Mouse (Mus musculus): ENCODE data around the gene Gm11232. TPM values are rescaled to one million over a fixed set of nuclear protein-coding genes. Genes with fewer than 3 reads are reported as not detected.
A peak's percentile ranks its signal among the peaks of the same experiment; 100 is the strongest.

Gene Gm11232
- 0.16 TPM in 1 of 2 replicates, not detected in the other for polyA plus RNA-seq (2015; fragmentation: Nextera tagmentation; extraction: Ambion mirVana)

DNA sequence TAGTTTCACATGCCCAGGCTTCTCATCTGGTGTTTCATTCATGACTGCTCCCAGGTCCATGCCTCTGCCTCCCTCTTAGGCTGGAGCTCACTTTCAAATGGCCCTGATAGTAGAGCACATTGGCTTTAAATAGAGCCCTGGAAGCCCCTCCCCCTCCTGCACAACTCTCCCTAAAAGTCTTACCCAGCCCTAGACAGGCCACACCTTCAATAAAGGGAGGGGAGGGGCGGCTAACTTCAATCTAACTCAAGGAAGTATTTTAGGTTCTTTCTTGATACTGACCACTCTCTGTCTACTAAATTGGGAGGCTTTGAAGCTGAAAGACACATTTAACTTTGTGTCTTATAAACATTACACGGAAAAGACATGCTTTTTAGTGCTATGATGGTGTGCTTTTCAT lies at the start of gene Gm11232:
Gene Gm11232 (minus strand): TSS at position 101 of the 400 bp plus-strand sequence.
- no peak within 1 kb of the TSS for H3K4me3 ChIP-seq
- 0 out of 2 replicates have a peak, but pooled peaks cover 3% of the 10 kb centered on the region for H3K27me3 ChIP-seq
- no peak within 1 kb of the TSS for H3K4me2 ChIP-seq
- ATAC-seq (ENCODE audit: low FRiP score), result no peak
- H3K27ac ChIP-seq, result no peak within 1 kb of the TSS
- 79% methylated on average over 2 of the region's 2 CpGs for WGBS
- H3K4me1 ChIP-seq (replicated peaks), result no peaks in the 10 kb centered on the region
- H3K9me3 ChIP-seq, result no peaks in the 10 kb centered on the region
- no peak within 1 kb of the TSS for H3K9ac ChIP-seq
- H3K36me3 ChIP-seq, result no peaks in the 10 kb centered on the region

DNA sequence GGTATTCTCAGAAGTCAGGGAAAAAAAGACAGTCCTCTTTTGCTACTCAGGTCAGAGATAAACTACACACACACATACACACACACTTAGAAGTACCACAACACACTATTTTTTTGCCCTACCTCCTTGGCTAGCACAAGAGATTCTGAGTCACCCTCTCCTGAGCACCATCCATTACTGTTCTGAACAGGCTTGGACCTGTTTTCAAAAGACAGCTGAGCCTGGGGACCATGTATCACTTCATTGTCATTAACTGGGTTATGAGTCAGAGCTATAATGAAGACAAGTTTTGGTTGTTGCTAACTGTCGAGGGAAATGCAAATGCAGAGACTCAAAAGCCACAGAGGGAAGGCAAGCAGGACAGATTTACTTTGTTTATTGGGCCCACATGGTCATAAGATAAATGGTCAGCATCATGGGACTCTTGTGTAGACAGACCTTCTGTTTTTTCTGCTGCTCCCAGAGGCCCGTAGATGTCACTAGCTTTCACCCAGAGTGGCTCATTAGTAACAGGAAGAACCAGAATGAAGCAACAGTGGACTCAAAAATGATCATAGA lies 48.3 kb upstream of the Gm11232 start:
- peaks cover 5% of the 10 kb centered on the region for H3K4me1 ChIP-seq (replicated peaks)
- no peak overlapping the region for H3K4me3 ChIP-seq
- 0 out of 2 replicates have a peak, but pooled peaks have one; percentile 28 for ATAC-seq (ENCODE audit: low FRiP score)
- no peaks in the 10 kb centered on the region for H3K27me3 ChIP-seq
- no peak overlapping the region for H3K9ac ChIP-seq
- no peak overlapping the region for H3K4me2 ChIP-seq
- no peaks in the 10 kb centered on the region for H3K9me3 ChIP-seq
- H3K27ac ChIP-seq, result no peak overlapping the region
- 52% methylated on average over 2 of the region's 2 CpGs for WGBS
- no peaks in the 10 kb centered on the region for H3K36me3 ChIP-seq

DNA sequence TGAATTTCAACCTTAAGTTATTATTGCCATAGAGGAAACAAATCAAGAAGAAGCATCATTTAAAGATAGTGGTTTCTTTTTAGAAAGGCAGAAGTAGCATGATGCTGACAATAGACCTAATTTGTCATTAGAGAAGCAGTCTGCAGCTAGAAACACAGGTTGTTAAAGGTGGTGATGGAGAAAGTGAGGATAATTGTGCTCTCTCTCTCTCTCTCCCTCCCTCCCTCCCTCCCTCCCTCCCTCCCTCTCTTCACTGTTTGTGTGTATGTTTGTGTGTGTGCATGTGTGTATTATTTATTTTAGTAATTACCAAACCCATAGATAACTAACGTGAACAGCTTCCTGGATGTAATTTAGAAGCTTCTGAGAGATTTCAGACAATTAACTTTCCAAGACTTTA lies 7.8 kb upstream of the Gm11232 start:
- H3K4me1 ChIP-seq (replicated peaks), result peaks cover 6% of the 10 kb centered on the region; the same call in 1 of the 2 replicates
- no peak overlapping the region for H3K4me2 ChIP-seq
- H3K27me3 ChIP-seq, result 0 out of 2 replicates have a peak, but pooled peaks cover 3% of the 10 kb centered on the region
- ATAC-seq (ENCODE audit: low FRiP score), result no peak
- no peaks in the 10 kb centered on the region for H3K36me3 ChIP-seq
- 58% methylated on average over 1 of the region's 1 CpGs for WGBS
- H3K9ac ChIP-seq, result no peak overlapping the region
- H3K4me3 ChIP-seq, result no peak overlapping the region
- H3K27ac ChIP-seq, result no peak overlapping the region
- no peaks in the 10 kb centered on the region for H3K9me3 ChIP-seq

DNA sequence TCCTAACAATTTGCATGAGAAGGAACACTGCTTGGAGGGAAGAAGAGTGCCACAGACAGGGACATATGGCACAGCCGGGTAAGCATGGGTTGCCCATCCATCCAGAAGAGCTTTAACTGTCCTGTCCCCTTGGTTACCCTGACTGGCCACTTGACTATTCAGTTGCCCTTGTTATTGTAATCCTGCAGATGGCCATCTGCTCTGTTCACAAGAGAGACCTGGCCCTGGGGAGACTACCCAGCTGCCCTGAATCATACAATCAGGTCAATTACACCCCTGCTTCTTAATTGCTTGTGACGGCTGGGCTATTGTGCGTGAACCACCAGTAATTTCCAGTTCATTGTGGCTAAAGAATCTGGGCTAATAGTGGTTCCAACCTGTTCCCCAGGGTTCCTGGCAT lies 7.3 kb upstream of the Gm11232 start:
- WGBS, result 14% methylated on average over 3 of the region's 3 CpGs
- Histone ChIP-seq H3K9me3 (no peaks in the 10 kb centered on the region), H3K27me3 (0 out of 2 replicates have a peak, but pooled peaks cover 3% of the 10 kb centered on the region), H3K9ac (no peak overlapping the region), H3K4me1 (replicated peaks) (peaks cover 6% of the 10 kb centered on the region; the same call in 1 of the 2 replicates), H3K36me3 (no peaks in the 10 kb centered on the region), H3K4me3 (no peak overlapping the region), H3K27ac (no peak overlapping the region), H3K4me2 (no peak overlapping the region)
- peak; percentile 97 for ATAC-seq (ENCODE audit: low FRiP score)

DNA sequence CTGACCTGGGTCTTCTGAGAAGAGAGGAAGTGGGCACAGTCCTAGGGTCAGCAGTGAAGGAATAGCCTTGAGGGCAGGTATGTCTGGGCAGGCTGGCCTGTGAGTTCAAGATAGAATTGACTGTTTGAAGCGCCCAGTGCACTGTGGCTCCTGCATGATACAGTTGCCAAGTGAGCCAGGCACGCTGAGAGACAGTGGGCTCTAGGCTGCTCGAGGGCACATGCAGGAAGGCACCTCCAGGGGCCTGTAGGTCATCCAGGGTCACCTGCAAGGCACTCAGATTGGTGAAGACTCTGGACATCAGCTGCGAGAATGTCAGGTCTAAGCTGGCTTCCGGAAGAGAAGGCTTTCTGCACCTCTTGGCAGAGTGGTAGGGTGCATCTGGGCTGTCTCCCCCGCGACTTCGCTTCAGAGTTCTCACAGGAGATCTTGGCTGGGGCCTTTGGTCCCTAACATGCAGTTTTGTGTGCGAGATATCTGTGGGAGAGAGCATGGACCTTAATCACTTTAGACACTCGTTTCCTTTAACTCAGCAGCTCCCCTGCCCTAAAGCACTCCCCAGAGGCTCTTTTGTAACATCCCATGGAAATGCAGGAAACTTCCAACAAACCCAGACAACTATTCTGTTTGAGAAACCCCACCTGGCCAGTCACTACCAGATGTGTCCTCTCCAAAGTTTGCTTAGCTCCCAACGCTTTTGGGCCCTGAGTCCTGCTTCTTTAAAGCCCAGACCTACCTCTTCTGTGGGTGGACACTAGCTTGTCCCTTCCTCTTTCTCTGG lies 1.1 kb downstream of the Gm11232 start:
- H3K4me3 ChIP-seq, result no peak overlapping the region
- 0 out of 2 replicates have a peak, but pooled peaks cover 3% of the 10 kb centered on the region for H3K27me3 ChIP-seq
- no peaks in the 10 kb centered on the region for H3K36me3 ChIP-seq
- no peak overlapping the region for H3K4me2 ChIP-seq
- ATAC-seq (ENCODE audit: low FRiP score), result no peak
- H3K9me3 ChIP-seq, result no peaks in the 10 kb centered on the region
- H3K9ac ChIP-seq, result no peak overlapping the region
- no peak overlapping the region for H3K27ac ChIP-seq
- no peaks in the 10 kb centered on the region for H3K4me1 ChIP-seq (replicated peaks)
- WGBS, result 89% methylated on average over 11 of the region's 11 CpGs

DNA sequence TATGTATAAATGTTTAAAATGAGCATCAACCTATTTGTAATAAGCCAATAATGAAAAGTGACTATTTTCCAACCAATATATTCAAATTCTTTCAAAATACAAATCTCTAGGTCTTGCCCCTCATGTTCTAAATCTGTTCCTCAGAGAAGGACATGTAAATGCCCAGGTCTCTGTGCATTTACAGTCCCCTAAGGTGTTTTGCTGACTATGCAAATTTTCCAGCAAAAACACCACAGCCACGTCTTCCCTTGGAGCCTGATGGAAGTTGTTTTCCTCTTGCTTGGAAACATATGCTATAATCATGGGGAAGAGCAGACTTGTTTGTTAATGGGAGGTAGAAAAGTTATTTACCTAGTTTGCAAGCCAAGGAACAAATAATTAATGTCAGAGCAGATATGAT lies 12.0 kb downstream of the Gm11232 start:
- 56% methylated on average over 1 of the region's 1 CpGs for WGBS
- Histone ChIP-seq H3K27ac (no peak overlapping the region), H3K4me3 (no peak overlapping the region), H3K4me2 (no peak overlapping the region), H3K36me3 (no peaks in the 10 kb centered on the region), H3K9ac (no peak overlapping the region), H3K27me3 (no peaks in the 10 kb centered on the region), H3K9me3 (peaks cover 3% of the 10 kb centered on the region), H3K4me1 (replicated peaks) (no peaks in the 10 kb centered on the region)
- ATAC-seq (ENCODE audit: low FRiP score), result no peak

DNA sequence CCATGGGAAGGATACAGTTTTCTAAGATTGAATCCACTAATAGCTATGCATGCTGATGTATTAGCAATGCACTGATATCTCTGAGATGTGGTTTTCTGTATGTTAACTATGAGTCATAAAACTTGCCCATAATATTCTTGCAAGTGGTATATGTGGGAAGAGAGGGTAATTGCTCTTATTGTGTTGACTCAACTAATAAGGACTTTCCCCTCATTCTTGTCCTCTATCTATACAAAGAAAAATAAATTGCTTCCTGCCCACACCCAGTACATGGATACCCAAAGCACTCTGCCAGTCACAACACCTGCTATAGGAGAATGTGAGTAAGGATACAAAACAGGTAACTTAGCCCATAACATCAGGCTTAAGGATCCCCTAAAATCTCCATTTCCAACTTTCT lies 21.2 kb downstream of the Gm11232 start:
- Histone ChIP-seq H3K4me1 (replicated peaks) (no peaks in the 10 kb centered on the region), H3K4me2 (no peak overlapping the region), H3K27me3 (no peaks in the 10 kb centered on the region), H3K9me3 (no peaks in the 10 kb centered on the region), H3K9ac (no peak overlapping the region), H3K27ac (no peak overlapping the region), H3K4me3 (no peak overlapping the region), H3K36me3 (no peaks in the 10 kb centered on the region)
- ATAC-seq (ENCODE audit: low FRiP score), result no peak

DNA sequence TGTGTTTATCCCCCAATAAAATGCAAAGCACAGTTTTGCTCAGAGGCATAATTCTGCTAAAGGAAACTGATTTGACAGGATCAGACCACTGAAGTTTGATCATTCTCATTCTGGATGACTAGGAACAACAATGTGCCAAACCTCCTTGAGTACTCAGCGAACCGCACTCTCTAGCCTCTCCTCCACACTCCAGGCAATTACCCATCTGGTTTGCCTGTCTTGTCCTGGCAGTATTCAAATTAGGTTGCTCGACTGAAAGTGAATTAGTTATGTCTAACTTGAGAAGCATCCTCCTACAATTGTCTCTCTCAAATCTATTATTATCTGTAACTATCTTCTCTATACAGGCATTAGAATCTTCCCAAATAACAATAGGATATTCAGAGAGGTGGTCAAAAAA lies 22.5 kb downstream of the Gm11232 start:
- WGBS, result 54% methylated on average over 3 of the region's 3 CpGs
- no peaks in the 10 kb centered on the region for H3K27me3 ChIP-seq
- H3K4me3 ChIP-seq, result no peak overlapping the region
- H3K4me2 ChIP-seq, result no peak overlapping the region
- ATAC-seq (ENCODE audit: low FRiP score), result no peak
- no peaks in the 10 kb centered on the region for H3K9me3 ChIP-seq
- no peaks in the 10 kb centered on the region for H3K36me3 ChIP-seq
- no peak overlapping the region for H3K9ac ChIP-seq
- H3K27ac ChIP-seq, result no peak overlapping the region
- H3K4me1 ChIP-seq (replicated peaks), result no peaks in the 10 kb centered on the region

DNA sequence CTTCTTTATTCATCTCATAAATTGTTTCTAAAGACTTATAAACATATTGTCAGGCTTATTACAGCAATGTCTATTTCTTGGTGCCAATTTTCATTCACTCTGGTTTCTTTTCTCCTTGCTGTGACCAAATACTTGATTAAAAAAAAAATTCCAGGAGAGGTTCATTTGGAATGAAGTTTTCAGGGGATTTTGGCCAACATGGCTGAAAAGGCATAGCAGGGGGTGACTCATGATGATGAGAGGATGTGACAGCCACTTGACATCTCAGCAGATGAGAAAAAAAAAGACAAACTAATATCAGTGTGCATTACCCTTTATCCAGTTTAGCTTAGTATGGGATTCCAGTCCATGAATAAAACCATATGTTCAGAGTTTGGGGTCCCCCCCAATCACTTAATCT lies 28.4 kb downstream of the Gm11232 start:
- H3K27me3 ChIP-seq, result no peaks in the 10 kb centered on the region
- no peaks in the 10 kb centered on the region for H3K4me1 ChIP-seq (replicated peaks)
- H3K27ac ChIP-seq, result no peak overlapping the region
- H3K4me3 ChIP-seq, result no peak overlapping the region
- no peak overlapping the region for H3K9ac ChIP-seq
- no peaks in the 10 kb centered on the region for H3K9me3 ChIP-seq
- no peak overlapping the region for H3K4me2 ChIP-seq
- ATAC-seq (ENCODE audit: low FRiP score), result no peak
- H3K36me3 ChIP-seq, result no peaks in the 10 kb centered on the region

DNA sequence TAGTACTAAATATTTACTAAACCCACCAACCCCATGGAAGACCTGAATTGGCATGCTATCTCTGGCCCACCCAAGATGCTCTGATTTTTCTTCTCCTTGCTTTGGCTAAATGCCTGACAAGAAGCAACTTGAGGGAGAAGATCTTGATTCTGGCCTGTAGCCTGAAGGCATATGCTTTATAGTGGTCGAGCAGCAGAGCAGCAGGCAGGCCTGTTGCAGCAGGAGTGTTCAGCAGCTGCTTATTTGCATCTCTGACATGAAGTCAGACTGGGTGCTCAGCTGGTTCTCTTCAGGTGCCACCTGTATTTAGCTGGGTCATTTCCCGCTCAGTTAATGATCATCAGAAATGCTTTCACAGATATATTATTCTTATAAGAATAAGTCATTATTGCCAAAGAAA lies 30.2 kb downstream of the Gm11232 start:
- H3K4me3 ChIP-seq, result no peak overlapping the region
- WGBS, result 41% methylated on average over 2 of the region's 2 CpGs
- H3K4me1 ChIP-seq (replicated peaks), result no peaks in the 10 kb centered on the region
- H3K36me3 ChIP-seq, result no peaks in the 10 kb centered on the region
- no peaks in the 10 kb centered on the region for H3K27me3 ChIP-seq
- H3K27ac ChIP-seq, result no peak overlapping the region
- H3K9ac ChIP-seq, result no peak overlapping the region
- ATAC-seq (ENCODE audit: low FRiP score), result no peak
- no peak overlapping the region for H3K4me2 ChIP-seq
- H3K9me3 ChIP-seq, result no peaks in the 10 kb centered on the region

DNA sequence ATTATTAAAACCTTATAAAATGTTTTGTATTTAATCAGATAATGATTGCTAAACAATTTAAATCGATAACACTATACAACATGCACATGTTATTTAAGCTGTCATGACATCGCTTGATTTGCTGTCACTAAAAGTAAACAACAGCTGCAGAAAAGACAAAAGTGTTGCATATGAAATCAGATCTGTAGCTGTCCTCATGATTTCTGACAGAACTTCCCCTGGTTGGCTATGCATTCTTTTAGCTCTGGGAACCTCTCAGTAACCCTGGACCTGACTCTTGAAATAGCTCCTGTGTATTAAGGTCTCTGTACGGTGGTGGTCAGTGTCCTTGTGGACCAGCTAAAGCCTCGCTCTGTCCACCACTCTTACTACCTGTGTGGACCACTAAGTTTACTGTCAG lies 30.7 kb downstream of the Gm11232 start:
- ATAC-seq (ENCODE audit: low FRiP score), result no peak

DNA sequence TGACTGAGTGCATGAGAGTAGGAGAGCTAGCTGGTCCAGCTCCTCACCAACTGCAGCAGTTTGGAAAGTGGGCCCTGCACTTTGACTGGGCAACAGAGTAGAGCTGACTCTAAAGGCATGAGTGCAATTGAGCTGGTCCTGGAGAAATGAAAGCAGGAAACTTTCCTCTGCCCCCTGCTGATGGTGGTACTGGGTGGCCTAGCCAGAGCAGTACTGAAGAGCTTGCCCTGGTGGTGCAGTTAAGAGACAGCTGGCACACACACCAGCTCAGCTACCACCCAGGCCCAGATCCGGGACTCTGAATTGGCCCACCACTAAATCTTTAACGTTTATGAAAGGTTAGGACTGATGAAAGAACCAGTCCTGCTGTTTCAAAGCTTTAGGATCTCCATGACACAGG lies 31.9 kb downstream of the Gm11232 start:
- H3K27ac ChIP-seq, result no peak overlapping the region
- 80% methylated on average over 2 of the region's 2 CpGs for WGBS
- H3K27me3 ChIP-seq, result no peaks in the 10 kb centered on the region
- H3K9ac ChIP-seq, result no peak overlapping the region
- ATAC-seq (ENCODE audit: low FRiP score), result no peak
- H3K36me3 ChIP-seq, result no peaks in the 10 kb centered on the region
- no peaks in the 10 kb centered on the region for H3K4me1 ChIP-seq (replicated peaks)
- H3K4me2 ChIP-seq, result no peak overlapping the region
- no peak overlapping the region for H3K4me3 ChIP-seq
- H3K9me3 ChIP-seq, result no peaks in the 10 kb centered on the region

More for the DNA sequence above, 30.7 kb downstream of the Gm11232 start:
- H3K4me1 ChIP-seq (replicated peaks), result no peaks in the 10 kb centered on the region
- H3K4me2 ChIP-seq, result no peak overlapping the region
- no peak overlapping the region for H3K27ac ChIP-seq
- no peaks in the 10 kb centered on the region for H3K36me3 ChIP-seq
- H3K9ac ChIP-seq, result no peak overlapping the region
- WGBS, result 82% methylated on average over 4 of the region's 4 CpGs
- H3K4me3 ChIP-seq, result no peak overlapping the region
- no peaks in the 10 kb centered on the region for H3K9me3 ChIP-seq
- no peaks in the 10 kb centered on the region for H3K27me3 ChIP-seq

All from hindbrain, embryonic 13.5 days (tissue).